Mouse (Mus musculus): ENCODE data around the gene Ksr1. TPM values are rescaled to one million over a fixed set of nuclear protein-coding genes. Genes with fewer than 3 reads are reported as not detected.
A peak's percentile ranks its signal among the peaks of the same experiment; 100 is the strongest.

Gene Ksr1
- total and polyA plus RNA-seq, 3 experiments: 22.5 to 73.1 (median 61.2) TPM

DNA sequence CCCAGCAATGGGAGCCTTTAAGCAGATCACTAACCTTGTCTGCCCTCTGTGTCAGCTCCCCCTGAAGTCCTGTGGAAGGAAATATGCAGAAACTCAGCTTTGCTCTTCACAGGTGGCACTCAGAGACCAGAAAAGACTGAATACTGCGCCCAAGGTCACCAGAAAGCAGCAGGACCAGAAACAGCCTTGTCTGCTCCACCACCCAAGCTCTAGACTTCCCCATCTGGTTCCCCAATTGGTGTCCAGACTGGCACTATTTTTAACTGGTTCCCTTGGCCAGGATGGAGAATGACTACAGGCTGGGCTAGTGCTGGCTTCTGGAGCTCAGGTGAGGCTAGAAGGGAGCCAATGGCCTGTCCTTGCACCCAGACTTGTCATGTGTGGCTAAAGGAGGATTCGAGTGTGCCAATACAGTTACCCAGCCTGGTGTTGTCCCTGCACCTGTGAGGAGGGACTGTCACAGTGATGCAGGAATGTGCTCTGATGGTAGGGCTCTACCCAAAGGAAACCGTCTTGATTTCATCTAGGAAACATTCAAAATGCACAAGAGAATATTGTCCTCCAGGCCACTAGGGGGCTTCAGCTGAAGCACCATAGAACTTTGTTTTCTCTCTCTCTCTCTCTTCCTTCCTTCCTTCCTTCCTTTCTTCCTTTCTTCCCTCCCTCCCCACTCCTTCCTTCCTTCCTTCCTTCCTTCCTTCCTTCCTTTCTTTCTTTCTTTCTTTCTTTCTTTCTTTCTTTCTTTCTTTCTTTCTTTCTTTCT lies 38.1 kb upstream of the Ksr1 start:
- H3K4me2 ChIP-seq (ENCODE audit: insufficient read depth, low read depth, poor library complexity, severe bottlenecking): no peak overlapping the region
- H3K4me3 ChIP-seq (replicated peaks in 1 of 3; ENCODE audit: low read depth in 2 of 3, low read length in 2 of 3, poor library complexity in 1 of 3): no peak overlapping the region
- H3K79me2 ChIP-seq (replicated peaks; ENCODE audit: control insufficient read depth, extremely low read depth, insufficient read depth, poor library complexity, severe bottlenecking): no peaks in the 10 kb centered on the region
- H3K9me3 ChIP-seq (replicated peaks; ENCODE audit: low read length): peaks cover 3% of the 10 kb centered on the region
- DNase-seq (ENCODE audit: extremely low read depth): no peak
- TF ChIP-seq CTCF (conservative IDR thresholded peaks at IDR 0.05 in 1 of 2, IDR thresholded peaks at IDR 0.05 in 1 of 2; ENCODE audit: low read depth in 2 of 2, low read length in 2 of 2): peak; percentile 45 to 63
- no peak for TF ChIP-seq ZMIZ1 (IDR thresholded peaks at IDR 0.05; ENCODE audit: low read depth, low read length)
- no peak for TF ChIP-seq ZC3H11A (IDR thresholded peaks at IDR 0.05; ENCODE audit: low read depth, low read length)
- TF ChIP-seq IRF4 (IDR thresholded peaks at IDR 0.05; ENCODE audit: low read depth, low read length): no peak
- TF ChIP-seq RAD21 (IDR thresholded peaks at IDR 0.05; ENCODE audit: low read depth, low read length): peak; percentile 17
- no peak for TF ChIP-seq JUN (IDR thresholded peaks at IDR 0.05; ENCODE audit: insufficient read depth, low read depth, low read length)
- no peak for TF ChIP-seq ETS1 (conservative IDR thresholded peaks at IDR 0.05; ENCODE audit: low read depth, low read length)
- no peak for TF ChIP-seq PAX5 (IDR thresholded peaks at IDR 0.05; ENCODE audit: low read length)
- TF ChIP-seq KAT2A (IDR thresholded peaks at IDR 0.05; ENCODE audit: insufficient replicate concordance, low read length): no peak
- TF ChIP-seq SMC3 (IDR thresholded peaks at IDR 0.05; ENCODE audit: low read depth, low read length): peak; percentile 57
- no peak for TF ChIP-seq CHD1 (IDR thresholded peaks at IDR 0.05; ENCODE audit: low read depth, low read length)
- H3K27me3 ChIP-seq (replicated peaks): no peaks in the 10 kb centered on the region
- in situ Hi-C loops (cut with MboI; ENCODE audit: low pct_ligation_motif_present, low pct_unique_long_range_greater_than_20kb, low sequenced_read_pairs): no loop called here
- no peak overlapping the region for H3K27ac ChIP-seq (ENCODE audit: insufficient read depth, low read depth)
- peaks cover 12 to 21% of the 10 kb centered on the region in 2 experiments for H3K4me1 ChIP-seq (ENCODE audit: control insufficient read depth in 1 of 2, insufficient read depth in 2 of 2)
- dilution Hi-C loops (cut with MboI; ENCODE audit: extremely low pct_ligation_motif_present, extremely low pct_unique_long_range_greater_than_20kb, low sequenced_read_pairs): no loop called here
- H3K36me3 ChIP-seq (replicated peaks in 1 of 2; ENCODE audit: control insufficient read depth in 1 of 2, insufficient read depth in 1 of 2, low read length in 1 of 2): no peaks in the 10 kb centered on the region
- H3K9ac ChIP-seq (ENCODE audit: insufficient read depth, low read depth): no peak overlapping the region

- DNase-seq (ENCODE audit: extremely low read depth): no peak
- in situ Hi-C loops (cut with MboI; ENCODE audit: low pct_ligation_motif_present, low pct_unique_long_range_greater_than_20kb, low sequenced_read_pairs): no loop called here
- peaks cover 12 to 21% of the 10 kb centered on the region in 2 experiments for H3K4me1 ChIP-seq (ENCODE audit: control insufficient read depth in 1 of 2, insufficient read depth in 2 of 2)
- no peak overlapping the region for H3K27ac ChIP-seq (ENCODE audit: insufficient read depth, low read depth)
- peaks cover 3% of the 10 kb centered on the region for H3K27me3 ChIP-seq (replicated peaks)
- H3K9me3 ChIP-seq (replicated peaks; ENCODE audit: low read length): peaks cover 3% of the 10 kb centered on the region
- dilution Hi-C loops (cut with MboI; ENCODE audit: extremely low pct_ligation_motif_present, extremely low pct_unique_long_range_greater_than_20kb, low sequenced_read_pairs): no loop called here
- no peaks in the 10 kb centered on the region for H3K79me2 ChIP-seq (replicated peaks; ENCODE audit: control insufficient read depth, extremely low read depth, insufficient read depth, poor library complexity, severe bottlenecking)
- no peak overlapping the region for H3K9ac ChIP-seq (ENCODE audit: insufficient read depth, low read depth)
- no peak overlapping the region for H3K4me3 ChIP-seq (replicated peaks in 1 of 3; ENCODE audit: low read depth in 2 of 3, low read length in 2 of 3, poor library complexity in 1 of 3)
- H3K4me2 ChIP-seq (ENCODE audit: insufficient read depth, low read depth, poor library complexity, severe bottlenecking): no peak overlapping the region
- no peaks in the 10 kb centered on the region for H3K36me3 ChIP-seq (replicated peaks in 1 of 2; ENCODE audit: control insufficient read depth in 1 of 2, insufficient read depth in 1 of 2, low read length in 1 of 2)
- no peak for TF ChIP-seq ZMIZ1 (IDR thresholded peaks at IDR 0.05; ENCODE audit: low read depth, low read length)
- TF ChIP-seq PAX5 (IDR thresholded peaks at IDR 0.05; ENCODE audit: low read length): no peak
- TF ChIP-seq MEF2A (IDR thresholded peaks at IDR 0.05; ENCODE audit: borderline replicate concordance, low read depth, low read length): no peak
- TF ChIP-seq GABPA (IDR thresholded peaks at IDR 0.05; ENCODE audit: insufficient replicate concordance, low read depth, low read length): no peak
- TF ChIP-seq MAFK (IDR thresholded peaks at IDR 0.05; ENCODE audit: insufficient replicate concordance, low read length): no peak
- TF ChIP-seq ZC3H11A (IDR thresholded peaks at IDR 0.05; ENCODE audit: low read depth, low read length): no peak
Measured at GRCm38 (mm10) chr11:79183400-79183799, 37.2 kb upstream of the Ksr1 start.
